Mouse (Mus musculus) G1E (cell line): ENCODE data around the gene Slx4ip.

Experiments
- CTCF ChIP-seq: IDR thresholded peaks from 2 replicates; pipeline ENCODE4 v1.5.1; 2012; ENCODE audit warnings: low read depth, low read length, inconsistent platforms, mixed read lengths
- POLR2AphosphoS5 ChIP-seq: IDR thresholded peaks from 2 replicates; pipeline ENCODE4 v1.6.1; 2012; ENCODE audit warnings: low read depth, low read length, inconsistent platforms; ENCODE audit not compliant: insufficient replicate concordance
- TAL1 ChIP-seq: conservative IDR thresholded peaks from 2 replicates; pipeline ENCODE4 v1.6.1; 2012; ENCODE audit warnings: low read depth, low read length, inconsistent platforms, mixed read lengths

GRCm38 (mm10) chr2:136993116-136993515 lies 102.1 kb downstream of the Slx4ip start:
- no peak for TF ChIP-seq CTCF
- no peak for TF ChIP-seq POLR2AphosphoS5
- no peak for TF ChIP-seq TAL1
